Mouse (Mus musculus): ENCODE measurements around the gene Fbxl14. TPM values are rescaled to one million over a fixed set of nuclear protein-coding genes. Genes with fewer than 3 reads are reported as not detected.

Gene Fbxl14
- polyA plus RNA-seq, 1 experiment from 2014 or later: 4.4 TPM

- Histone ChIP-seq H3K4me2 (ENCODE audit: low read length) (no peak overlapping the region), H3K9ac (ENCODE audit: low read length) (no peak overlapping the region), H3K4me1 (ENCODE audit: control insufficient read depth in 2 of 2, insufficient read depth in 2 of 2, low read length in 2 of 2) (peaks cover 2 to 4% of the 10 kb centered on the region in 2 experiments; a peak in 2 of 4 replicates), H3K27me3 (ENCODE audit: control insufficient read depth, insufficient read depth, low read length) (no peaks in the 10 kb centered on the region), H3K4me3 (ENCODE audit: control insufficient read depth in 1 of 2, insufficient read depth in 1 of 2, low read depth in 1 of 2, low read length in 2 of 2) (no peak overlapping the region), H3K36me3 (ENCODE audit: control insufficient read depth, insufficient read depth, low read length) (no peaks in the 10 kb centered on the region), H3K27ac (replicated peaks in 1 of 2; ENCODE audit: control insufficient read depth in 1 of 2, insufficient read depth in 1 of 2, low read depth in 2 of 2, low read length in 2 of 2) (no peak overlapping the region), H3K9me3 (ENCODE audit: control insufficient read depth, low read length) (no peaks in the 10 kb centered on the region)
- WGBS: 63% methylated on average over 11 of the region's 11 CpGs
- no peak for ATAC-seq (ENCODE audit: insufficient number of reproducible peaks, insufficient read depth, low FRiP score, low read depth)
Measured at GRCm38 (mm10) chr6:119445671-119446607, 33.5 kb upstream of the Fbxl14 start.

- no peak overlapping the region for H3K27ac ChIP-seq (replicated peaks in 1 of 2; ENCODE audit: control insufficient read depth in 1 of 2, insufficient read depth in 1 of 2, low read depth in 2 of 2, low read length in 2 of 2)
- 10% methylated on average over 18 of the region's 18 CpGs for WGBS
Measured at GRCm38 (mm10) chr6:119448321-119449059, 31.0 kb upstream of the Fbxl14 start.

GRCm38 (mm10) chr6:119449060-119449499, 30.4 kb upstream of the Fbxl14 start:
- Histone ChIP-seq H3K4me3 (ENCODE audit: control insufficient read depth in 1 of 2, insufficient read depth in 1 of 2, low read depth in 1 of 2, low read length in 2 of 2) (peak overlapping the region; percentile 28 to 49), H3K9ac (ENCODE audit: low read length) (peak overlapping the region; percentile 48), H3K36me3 (ENCODE audit: control insufficient read depth, insufficient read depth, low read length) (no peaks in the 10 kb centered on the region), H3K27ac (replicated peaks in 1 of 2; ENCODE audit: control insufficient read depth in 1 of 2, insufficient read depth in 1 of 2, low read depth in 2 of 2, low read length in 2 of 2) (no peak overlapping the region), H3K4me2 (ENCODE audit: low read length) (peak overlapping the region; percentile 65), H3K9me3 (ENCODE audit: control insufficient read depth, low read length) (no peaks in the 10 kb centered on the region), H3K27me3 (ENCODE audit: control insufficient read depth, insufficient read depth, low read length) (no peaks in the 10 kb centered on the region), H3K4me1 (ENCODE audit: control insufficient read depth in 2 of 2, insufficient read depth in 2 of 2, low read length in 2 of 2) (peaks cover 7 to 10% of the 10 kb centered on the region in 2 experiments)
- ATAC-seq (ENCODE audit: insufficient number of reproducible peaks, insufficient read depth, low FRiP score, low read depth): 0 out of 2 replicates have a peak, but pooled peaks have one; percentile 22
- WGBS: 4% methylated on average over 23 of the region's 23 CpGs

More at GRCm38 (mm10) chr6:119448321-119449059, 31.0 kb upstream of the Fbxl14 start:
- no peaks in the 10 kb centered on the region for H3K36me3 ChIP-seq (ENCODE audit: control insufficient read depth, insufficient read depth, low read length)
- no peaks in the 10 kb centered on the region for H3K9me3 ChIP-seq (ENCODE audit: control insufficient read depth, low read length)
- peak overlapping the region; percentile 28 to 49 for H3K4me3 ChIP-seq (ENCODE audit: control insufficient read depth in 1 of 2, insufficient read depth in 1 of 2, low read depth in 1 of 2, low read length in 2 of 2)
- ATAC-seq (ENCODE audit: insufficient number of reproducible peaks, insufficient read depth, low FRiP score, low read depth): no peak
- H3K9ac ChIP-seq (ENCODE audit: low read length): peak overlapping the region; percentile 48
- H3K27me3 ChIP-seq (ENCODE audit: control insufficient read depth, insufficient read depth, low read length): no peaks in the 10 kb centered on the region
- H3K4me2 ChIP-seq (ENCODE audit: low read length): peak overlapping the region; percentile 65
- peaks cover 7 to 10% of the 10 kb centered on the region in 2 experiments for H3K4me1 ChIP-seq (ENCODE audit: control insufficient read depth in 2 of 2, insufficient read depth in 2 of 2, low read length in 2 of 2)

GRCm38 (mm10) chr6:119450965-119451943, 28.2 kb upstream of the Fbxl14 start:
- WGBS: 44% methylated on average over 14 of the region's 14 CpGs
- Histone ChIP-seq H3K4me1 (ENCODE audit: control insufficient read depth in 2 of 2, insufficient read depth in 2 of 2, low read length in 2 of 2) (peaks cover 7 to 10% of the 10 kb centered on the region in 2 experiments), H3K4me3 (ENCODE audit: control insufficient read depth in 1 of 2, insufficient read depth in 1 of 2, low read depth in 1 of 2, low read length in 2 of 2) (peak overlapping the region in 1 of 2 experiments; percentile 38; a peak in 2 of 4 replicates), H3K36me3 (ENCODE audit: control insufficient read depth, insufficient read depth, low read length) (no peaks in the 10 kb centered on the region), H3K4me2 (ENCODE audit: low read length) (peak overlapping the region; percentile 72), H3K9me3 (ENCODE audit: control insufficient read depth, low read length) (no peaks in the 10 kb centered on the region), H3K9ac (ENCODE audit: low read length) (peak overlapping the region; percentile 60), H3K27ac (replicated peaks in 1 of 2; ENCODE audit: control insufficient read depth in 1 of 2, insufficient read depth in 1 of 2, low read depth in 2 of 2, low read length in 2 of 2) (peak overlapping the region in 1 of 2 experiments; percentile 41; a peak in 2 of 4 replicates), H3K27me3 (ENCODE audit: control insufficient read depth, insufficient read depth, low read length) (no peaks in the 10 kb centered on the region)
- ATAC-seq (ENCODE audit: insufficient number of reproducible peaks, insufficient read depth, low FRiP score, low read depth): no peak

- H3K27ac ChIP-seq (replicated peaks in 1 of 2; ENCODE audit: control insufficient read depth in 1 of 2, insufficient read depth in 1 of 2, low read depth in 2 of 2, low read length in 2 of 2): peak overlapping the region; percentile 41 to 73
- peak; percentile 53 for ATAC-seq (ENCODE audit: insufficient number of reproducible peaks, insufficient read depth, low FRiP score, low read depth)
- H3K36me3 ChIP-seq (ENCODE audit: control insufficient read depth, insufficient read depth, low read length): no peaks in the 10 kb centered on the region
- peak overlapping the region; percentile 38 to 50 for H3K4me3 ChIP-seq (ENCODE audit: control insufficient read depth in 1 of 2, insufficient read depth in 1 of 2, low read depth in 1 of 2, low read length in 2 of 2)
- no peaks in the 10 kb centered on the region for H3K9me3 ChIP-seq (ENCODE audit: control insufficient read depth, low read length)
- H3K27me3 ChIP-seq (ENCODE audit: control insufficient read depth, insufficient read depth, low read length): no peaks in the 10 kb centered on the region
- under 1% methylated on average over 15 of the region's 15 CpGs for WGBS
- peaks cover 7 to 10% of the 10 kb centered on the region in 2 experiments for H3K4me1 ChIP-seq (ENCODE audit: control insufficient read depth in 2 of 2, insufficient read depth in 2 of 2, low read length in 2 of 2)
- peak overlapping the region; percentile 72 for H3K4me2 ChIP-seq (ENCODE audit: low read length)
- H3K9ac ChIP-seq (ENCODE audit: low read length): peak overlapping the region; percentile 60
Measured at GRCm38 (mm10) chr6:119451981-119452499, 27.4 kb upstream of the Fbxl14 start.

GRCm38 (mm10) chr6:119458166-119458565, 21.3 kb upstream of the Fbxl14 start:
- H3K27ac ChIP-seq (replicated peaks in 1 of 2; ENCODE audit: control insufficient read depth in 1 of 2, insufficient read depth in 1 of 2, low read depth in 2 of 2, low read length in 2 of 2): no peak overlapping the region
- H3K9me3 ChIP-seq (ENCODE audit: control insufficient read depth, low read length): no peaks in the 10 kb centered on the region
- H3K4me3 ChIP-seq (ENCODE audit: control insufficient read depth in 1 of 2, insufficient read depth in 1 of 2, low read depth in 1 of 2, low read length in 2 of 2): no peak overlapping the region
- no peaks in the 10 kb centered on the region for H3K36me3 ChIP-seq (ENCODE audit: control insufficient read depth, insufficient read depth, low read length)
- WGBS: 65% methylated on average over 8 of the region's 8 CpGs
- no peak overlapping the region for H3K4me2 ChIP-seq (ENCODE audit: low read length)
- no peaks in the 10 kb centered on the region for H3K4me1 ChIP-seq (ENCODE audit: control insufficient read depth in 2 of 2, insufficient read depth in 2 of 2, low read length in 2 of 2)
- H3K27me3 ChIP-seq (ENCODE audit: control insufficient read depth, insufficient read depth, low read length): no peaks in the 10 kb centered on the region
- H3K9ac ChIP-seq (ENCODE audit: low read length): no peak overlapping the region
- ATAC-seq (ENCODE audit: insufficient number of reproducible peaks, insufficient read depth, low FRiP score, low read depth): no peak

All from heart, embryonic 14.5 days (tissue).